Mouse (Mus musculus): ENCODE data around the gene A2ml1. TPM values are rescaled to one million over a fixed set of nuclear protein-coding genes. Genes with fewer than 3 reads are reported as not detected.

The A2ml1 gene
- polyA plus RNA-seq, 1 experiment from 2014 or later: 3.3 TPM

DNA sequence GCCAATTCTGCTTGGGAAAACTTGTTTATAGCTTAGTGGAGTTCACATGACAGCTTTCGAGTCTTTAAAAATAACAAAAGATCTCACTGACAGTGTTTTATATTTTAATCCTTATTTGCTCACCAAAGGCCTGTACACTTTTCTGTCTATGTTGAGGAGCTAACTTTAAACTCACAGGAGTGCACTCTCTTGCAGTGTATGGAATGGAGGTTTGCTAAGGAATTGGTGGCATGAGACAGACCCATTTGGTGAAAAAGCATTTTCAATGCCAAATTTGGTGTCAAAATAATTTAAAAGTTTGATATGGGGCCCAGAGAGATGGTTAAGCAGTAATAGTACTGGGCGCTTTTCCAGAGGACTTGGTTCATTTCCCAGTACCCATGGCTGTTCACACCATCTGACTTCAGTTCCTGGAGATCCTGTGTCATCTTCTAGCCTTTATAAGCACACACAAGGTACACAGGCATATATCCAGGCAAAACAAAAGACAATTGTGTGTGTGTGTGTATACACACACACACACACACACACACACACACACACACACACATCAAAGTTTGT is 75.7 kb downstream of the A2ml1 start:
- no peaks in the 10 kb centered on the region for H3K9me3 ChIP-seq (replicated peaks; ENCODE audit: control insufficient read depth, low read length)
- no peak overlapping the region for H3K4me3 ChIP-seq (ENCODE audit: low read depth, low read length)
- no peak overlapping the region for H3K27ac ChIP-seq (ENCODE audit: low read depth, low read length)
- WGBS: 83% methylated on average over 2 of the region's 2 CpGs
- DNase-seq (ENCODE audit: low spot score): peak; percentile 45
- H3K36me3 ChIP-seq (ENCODE audit: control insufficient read depth, insufficient read depth, low read length): no peaks in the 10 kb centered on the region
- H3K27me3 ChIP-seq (replicated peaks; ENCODE audit: control insufficient read depth, insufficient read depth, low read length): no peaks in the 10 kb centered on the region
- no peak overlapping the region for H3K4me2 ChIP-seq (ENCODE audit: low read length)
- H3K9ac ChIP-seq (ENCODE audit: low read length): no peak overlapping the region
- no peaks in the 10 kb centered on the region for H3K4me1 ChIP-seq (ENCODE audit: control insufficient read depth, insufficient read depth, low read length)
- ATAC-seq: no peak

DNA sequence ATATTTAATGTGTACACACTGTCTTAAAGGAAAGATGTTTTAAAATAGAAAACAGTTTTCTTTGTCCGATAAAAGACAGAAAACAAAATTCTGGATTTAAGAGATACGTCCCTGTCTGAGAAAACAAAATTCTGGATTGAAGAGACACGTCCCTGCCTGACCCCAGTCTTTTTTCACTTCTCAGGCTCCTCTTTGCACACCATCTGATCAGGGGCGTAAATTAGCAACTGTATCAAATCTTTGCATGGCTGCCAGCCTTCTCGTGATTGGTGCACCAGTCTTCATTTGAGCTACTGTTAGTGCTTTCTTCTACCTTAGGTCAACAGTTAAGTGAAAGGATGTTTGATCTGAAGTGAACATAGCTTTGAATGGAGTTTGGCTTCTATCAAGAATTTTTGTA is 76.7 kb downstream of the A2ml1 start:
- Histone ChIP-seq H3K4me1 (ENCODE audit: control insufficient read depth, insufficient read depth, low read length) (no peaks in the 10 kb centered on the region), H3K27me3 (replicated peaks; ENCODE audit: control insufficient read depth, insufficient read depth, low read length) (no peaks in the 10 kb centered on the region), H3K27ac (ENCODE audit: low read depth, low read length) (no peak overlapping the region), H3K9me3 (replicated peaks; ENCODE audit: control insufficient read depth, low read length) (no peaks in the 10 kb centered on the region), H3K36me3 (ENCODE audit: control insufficient read depth, insufficient read depth, low read length) (no peaks in the 10 kb centered on the region), H3K4me2 (ENCODE audit: low read length) (no peak overlapping the region), H3K9ac (ENCODE audit: low read length) (no peak overlapping the region), H3K4me3 (ENCODE audit: low read depth, low read length) (no peak overlapping the region)
- peak; percentile 19 for DNase-seq (ENCODE audit: low spot score)
- no peak for ATAC-seq
- 74% methylated on average over 5 of the region's 5 CpGs for WGBS

DNA sequence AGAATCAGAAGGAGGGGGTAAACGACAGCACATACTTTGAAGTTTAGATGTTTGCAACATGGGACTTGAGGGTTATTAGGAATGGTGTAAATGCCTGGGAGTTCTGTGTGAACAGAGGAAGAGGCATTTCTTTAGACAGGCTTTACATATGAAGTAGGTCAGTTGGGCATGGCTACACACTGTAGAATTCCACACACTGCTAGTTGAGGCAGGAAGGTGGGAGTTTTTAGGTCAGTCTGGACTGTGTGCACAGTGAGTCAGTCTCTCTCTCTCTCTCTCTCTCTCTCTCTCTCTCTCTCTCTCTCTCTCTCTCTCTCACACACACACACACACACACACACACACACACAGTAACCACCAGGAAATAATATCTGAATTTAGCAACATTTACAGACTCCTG is 86.1 kb downstream of the A2ml1 start:
- no peak overlapping the region for H3K9ac ChIP-seq (ENCODE audit: low read length)
- 79% methylated on average over 1 of the region's 1 CpGs for whole genome bisulfite sequencing
- no peak overlapping the region for H3K4me2 ChIP-seq (ENCODE audit: low read length)
- H3K4me3 ChIP-seq (ENCODE audit: low read depth, low read length): no peak overlapping the region
- no peaks in the 10 kb centered on the region for H3K4me1 ChIP-seq (ENCODE audit: control insufficient read depth, insufficient read depth, low read length)
- no peak for ATAC-seq
- no peaks in the 10 kb centered on the region for H3K9me3 ChIP-seq (replicated peaks; ENCODE audit: control insufficient read depth, low read length)
- no peaks in the 10 kb centered on the region for H3K27me3 ChIP-seq (replicated peaks; ENCODE audit: control insufficient read depth, insufficient read depth, low read length)
- H3K27ac ChIP-seq (ENCODE audit: low read depth, low read length): no peak overlapping the region
- no peak for DNase-seq (ENCODE audit: low spot score)
- no peaks in the 10 kb centered on the region for H3K36me3 ChIP-seq (ENCODE audit: control insufficient read depth, insufficient read depth, low read length)

DNA sequence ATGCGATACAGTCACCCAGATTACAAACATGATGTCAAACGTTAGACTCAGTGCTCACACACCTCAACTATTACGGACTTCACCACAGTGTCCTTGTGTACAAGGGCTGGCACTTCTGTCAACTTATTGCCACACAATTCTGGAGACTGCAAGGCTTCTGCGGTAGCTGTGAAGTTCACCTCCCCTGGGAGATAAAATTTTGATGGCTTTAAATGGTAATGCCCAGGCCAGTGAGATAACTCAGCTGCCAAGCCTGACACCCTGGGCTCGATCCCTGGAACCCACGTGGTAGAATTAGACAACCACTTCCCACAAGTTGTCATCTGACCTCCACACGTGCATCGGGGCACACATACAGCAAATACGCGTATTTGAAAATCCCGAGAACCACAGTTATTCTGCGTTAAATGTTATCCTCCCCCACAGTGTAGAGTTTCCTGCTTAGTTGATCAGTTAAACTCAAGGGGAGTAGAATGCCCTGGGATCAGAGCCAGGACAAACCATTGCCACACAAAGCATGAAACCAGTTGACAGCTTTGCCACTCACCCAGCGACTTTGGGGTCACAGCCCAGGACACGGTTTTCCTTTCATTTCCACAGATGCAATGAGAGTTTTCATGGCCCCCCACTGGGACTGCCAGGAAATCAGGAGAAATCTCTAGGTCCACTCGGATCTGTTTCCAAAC is 86.6 kb downstream of the A2ml1 start:
- H3K4me3 ChIP-seq (ENCODE audit: low read depth, low read length): no peak overlapping the region
- no peaks in the 10 kb centered on the region for H3K9me3 ChIP-seq (replicated peaks; ENCODE audit: control insufficient read depth, low read length)
- 78% methylated on average over 15 of the region's 15 CpGs for WGBS
- no peak overlapping the region for H3K9ac ChIP-seq (ENCODE audit: low read length)
- H3K4me1 ChIP-seq (ENCODE audit: control insufficient read depth, insufficient read depth, low read length): no peaks in the 10 kb centered on the region
- H3K27ac ChIP-seq (ENCODE audit: low read depth, low read length): no peak overlapping the region
- no peak overlapping the region for H3K4me2 ChIP-seq (ENCODE audit: low read length)
- H3K27me3 ChIP-seq (replicated peaks; ENCODE audit: control insufficient read depth, insufficient read depth, low read length): no peaks in the 10 kb centered on the region
- no peaks in the 10 kb centered on the region for H3K36me3 ChIP-seq (ENCODE audit: control insufficient read depth, insufficient read depth, low read length)
- ATAC-seq (no peak), DNase-seq (ENCODE audit: low spot score) (no peak)

DNA sequence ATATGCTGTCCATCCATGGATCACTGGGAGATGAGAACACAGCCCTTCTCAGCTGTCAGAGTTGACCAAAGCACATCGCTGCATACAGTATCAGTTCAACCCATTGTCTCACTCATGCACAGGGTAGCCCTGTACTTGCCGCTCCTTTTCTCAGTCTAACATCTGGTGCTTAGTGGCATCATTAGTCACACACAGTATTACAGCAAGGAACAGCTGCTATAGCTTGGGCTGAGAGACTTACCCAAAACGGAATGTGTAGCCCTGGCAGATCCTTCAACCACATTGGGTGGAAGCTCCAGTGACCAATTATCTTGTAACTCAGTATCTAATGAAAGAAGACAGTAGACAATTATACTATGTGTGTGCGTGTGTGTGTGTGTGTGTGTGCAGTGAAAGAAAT is 89.5 kb downstream of the A2ml1 start:
- no peak for DNase-seq (ENCODE audit: low spot score)
- H3K9me3 ChIP-seq (replicated peaks; ENCODE audit: control insufficient read depth, low read length): no peaks in the 10 kb centered on the region

DNA sequence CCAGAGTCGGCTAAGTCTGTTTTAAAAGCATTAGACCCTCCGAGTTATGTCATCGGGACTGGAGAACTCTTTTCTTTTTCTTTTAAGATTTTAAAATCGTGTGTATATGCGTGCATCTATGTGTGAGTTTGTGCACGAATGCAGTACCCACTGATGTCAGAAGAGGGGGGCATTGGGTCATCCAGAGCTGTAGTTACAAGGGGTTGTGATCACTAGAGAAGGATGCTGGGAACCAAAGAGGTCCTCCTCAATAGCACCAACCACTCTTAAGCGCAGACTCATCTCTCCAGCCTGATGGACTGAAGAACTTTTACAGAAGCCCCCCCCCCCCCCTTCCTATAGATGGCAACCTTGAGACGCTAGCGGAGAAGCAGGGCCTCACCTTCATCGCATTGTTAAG is 91.3 kb downstream of the A2ml1 start:
- H3K27ac ChIP-seq (ENCODE audit: low read depth, low read length): no peak overlapping the region
- DNase-seq (ENCODE audit: low spot score): no peak
- no peak overlapping the region for H3K4me3 ChIP-seq (ENCODE audit: low read depth, low read length)
- H3K9ac ChIP-seq (ENCODE audit: low read length): no peak overlapping the region
- 93% methylated on average over 10 of the region's 10 CpGs for WGBS
- H3K9me3 ChIP-seq (replicated peaks; ENCODE audit: control insufficient read depth, low read length): no peaks in the 10 kb centered on the region
- ATAC-seq: no peak
- no peaks in the 10 kb centered on the region for H3K27me3 ChIP-seq (replicated peaks; ENCODE audit: control insufficient read depth, insufficient read depth, low read length)
- no peaks in the 10 kb centered on the region for H3K4me1 ChIP-seq (ENCODE audit: control insufficient read depth, insufficient read depth, low read length)
- no peaks in the 10 kb centered on the region for H3K36me3 ChIP-seq (ENCODE audit: control insufficient read depth, insufficient read depth, low read length)
- no peak overlapping the region for H3K4me2 ChIP-seq (ENCODE audit: low read length)

More for the DNA sequence above, 89.5 kb downstream of the A2ml1 start:
- no peak for ATAC-seq
- no peaks in the 10 kb centered on the region for H3K36me3 ChIP-seq (ENCODE audit: control insufficient read depth, insufficient read depth, low read length)
- H3K27ac ChIP-seq (ENCODE audit: low read depth, low read length): no peak overlapping the region
- no peak overlapping the region for H3K9ac ChIP-seq (ENCODE audit: low read length)
- H3K4me2 ChIP-seq (ENCODE audit: low read length): no peak overlapping the region
- no peak overlapping the region for H3K4me3 ChIP-seq (ENCODE audit: low read depth, low read length)
- WGBS: 84% methylated on average over 4 of the region's 4 CpGs
- H3K4me1 ChIP-seq (ENCODE audit: control insufficient read depth, insufficient read depth, low read length): no peaks in the 10 kb centered on the region
- no peaks in the 10 kb centered on the region for H3K27me3 ChIP-seq (replicated peaks; ENCODE audit: control insufficient read depth, insufficient read depth, low read length)

Other genes starting within 250 kb of the A2ml1 start
- gene Tulp3, start 225.8 kb downstream of the A2ml1 start, polyA plus RNA-seq (2014; fragmentation: Nextera tagmentation; extraction: Ambion mirVana): 10.4 and 11.5 TPM in 2 replicates
- gene Rhno1, start 218.7 kb downstream of the A2ml1 start, polyA plus RNA-seq (2014; fragmentation: Nextera tagmentation; extraction: Ambion mirVana): 128 and 131 TPM in 2 replicates
- gene Foxm1, start 218.6 kb downstream of the A2ml1 start, polyA plus RNA-seq (2014; fragmentation: Nextera tagmentation; extraction: Ambion mirVana): 18.4 and 21.5 TPM in 2 replicates
- gene Tex52, start 206.2 kb downstream of the A2ml1 start, polyA plus RNA-seq (2014; fragmentation: Nextera tagmentation; extraction: Ambion mirVana): 0.32 and 0.61 TPM in 2 replicates
- not detected in 2 replicates for gene Gm44596, start 206.1 kb downstream of the A2ml1 start, polyA plus RNA-seq (2014; fragmentation: Nextera tagmentation; extraction: Ambion mirVana)
- gene Nrip2, start 182.3 kb downstream of the A2ml1 start, polyA plus RNA-seq (2014; fragmentation: Nextera tagmentation; extraction: Ambion mirVana): 4.7 TPM in 2 replicates
- 28.0 and 32.1 TPM in 2 replicates for gene Itfg2, start 156.7 kb downstream of the A2ml1 start, polyA plus RNA-seq (2014; fragmentation: Nextera tagmentation; extraction: Ambion mirVana)
- gene Fkbp4, start 142.9 kb downstream of the A2ml1 start, polyA plus RNA-seq (2014; fragmentation: Nextera tagmentation; extraction: Ambion mirVana): 366 and 400 TPM in 2 replicates
- not detected in 2 replicates for gene Pzp, start 54.9 kb downstream of the A2ml1 start, polyA plus RNA-seq (2014; fragmentation: Nextera tagmentation; extraction: Ambion mirVana)
- gene Klrb1a, start 41.9 kb upstream of the A2ml1 start, polyA plus RNA-seq (2014; fragmentation: Nextera tagmentation; extraction: Ambion mirVana): not detected in 2 replicates
- not detected in 2 replicates for gene Clec2h, start 80.8 kb upstream of the A2ml1 start, polyA plus RNA-seq (2014; fragmentation: Nextera tagmentation; extraction: Ambion mirVana)
- gene Klrb1, start 141.5 kb upstream of the A2ml1 start, polyA plus RNA-seq (2014; fragmentation: Nextera tagmentation; extraction: Ambion mirVana): not detected in 2 replicates
- gene Klrb1c, start 207.6 kb upstream of the A2ml1 start, polyA plus RNA-seq (2014; fragmentation: Nextera tagmentation; extraction: Ambion mirVana): not detected in 2 replicates
- gene Gm44511, start 244.7 kb upstream of the A2ml1 start, polyA plus RNA-seq (2014; fragmentation: Nextera tagmentation; extraction: Ambion mirVana): not detected in 2 replicates
- gene Klrb1b, start 244.7 kb upstream of the A2ml1 start, polyA plus RNA-seq (2014; fragmentation: Nextera tagmentation; extraction: Ambion mirVana): not detected in 2 replicates

Data from forebrain, embryonic 14.5 days (tissue).